Mouse (Mus musculus): ENCODE measurements around the gene Fxr2. TPM values are rescaled to one million over a fixed set of nuclear protein-coding genes. Genes with fewer than 3 reads are reported as not detected.

The Fxr2 gene
- total RNA-seq, 2 experiments from 2014 or later, result 81.8 to 84.9 TPM

DNA sequence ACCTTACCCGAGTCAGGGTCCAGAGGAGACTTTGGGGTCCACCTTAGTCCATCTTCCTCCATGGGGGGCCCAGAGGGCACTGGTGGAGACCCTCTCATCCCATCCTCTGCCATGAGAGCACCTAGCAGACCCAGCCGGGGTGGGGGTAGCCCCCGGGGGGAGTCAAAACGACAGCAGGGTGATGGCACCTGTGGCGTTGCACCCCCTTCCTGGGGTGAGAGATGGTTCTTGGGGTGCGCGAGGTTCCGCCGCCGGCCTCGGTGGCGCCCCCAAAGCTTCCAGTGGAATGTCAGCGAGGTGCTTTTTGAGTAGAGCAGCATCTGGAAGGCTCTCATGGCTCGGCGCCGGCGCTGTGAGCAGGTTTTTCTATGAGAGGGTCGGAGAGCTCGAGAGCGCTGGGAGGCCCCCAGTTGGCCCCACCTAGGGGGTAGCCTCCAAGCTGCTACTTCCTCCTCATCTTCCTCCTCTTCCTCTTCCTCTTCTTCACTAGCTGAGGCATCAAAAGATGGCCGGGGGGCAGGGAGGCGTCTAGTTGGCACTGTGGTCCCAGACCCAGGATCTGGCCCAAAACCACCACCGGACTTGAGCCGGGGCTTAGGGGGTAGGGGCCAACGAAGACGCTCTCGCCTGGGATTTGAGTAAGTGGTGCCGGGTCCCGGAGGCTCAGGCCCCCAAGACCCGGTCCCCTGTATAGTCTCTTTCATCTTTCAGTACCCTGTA, 47.5 kb downstream of the Fxr2 start:
- intact Hi-C loops (cut with DNase I), result loop anchor here (5.0 to 10.0 kb wide), 2 partner anchors 195 to 237 kb away; partner anchors contain the start of gene Tmem95
- no peak for DNase-seq (ENCODE audit: low spot score)

DNA sequence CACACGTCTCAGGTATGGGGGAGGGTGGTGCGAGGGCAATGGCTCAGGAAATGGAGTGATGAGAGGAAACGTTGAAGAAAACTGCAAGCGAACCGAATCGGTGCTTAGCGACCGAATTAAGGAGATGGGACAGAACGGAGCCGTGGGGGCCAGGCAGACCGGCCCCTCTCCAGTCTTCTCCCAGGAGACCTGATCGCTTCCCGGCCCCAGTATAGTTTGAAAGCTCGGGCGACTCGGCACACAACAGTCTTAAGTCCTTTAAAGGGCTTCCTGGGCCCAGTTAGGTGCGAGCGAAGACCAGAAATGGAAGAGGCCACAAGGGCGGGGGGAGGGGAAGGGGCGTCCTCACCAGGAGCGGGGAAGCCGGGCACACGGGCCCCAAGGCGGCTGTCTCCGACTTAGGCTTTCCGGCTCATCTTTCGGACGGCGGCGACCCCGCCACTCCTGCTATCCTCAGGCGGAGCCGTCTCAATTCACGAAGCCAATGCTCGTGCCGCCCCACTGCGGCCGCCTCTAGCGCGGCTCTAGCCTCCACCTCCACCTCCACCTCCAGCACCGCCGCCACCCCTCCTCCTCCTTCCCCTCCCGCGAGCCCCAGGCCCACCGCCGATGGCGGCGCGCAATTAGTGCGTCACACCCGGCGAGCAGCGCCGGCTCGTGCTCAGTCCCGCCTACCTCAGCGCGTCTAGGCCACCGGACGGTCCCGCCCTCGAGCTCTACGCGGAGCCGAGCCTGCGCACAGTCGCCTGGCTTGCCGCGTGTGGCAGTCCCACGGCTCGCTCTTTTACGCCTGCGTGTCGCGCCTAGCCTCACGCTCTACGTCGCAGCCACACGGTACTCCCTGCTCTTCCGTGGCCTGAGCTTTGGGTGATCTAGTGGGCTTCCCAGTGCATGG, 48.8 kb downstream of the Fxr2 start, which contains the start of gene Senp3:
Gene Senp3, minus strand, starts transcription at position 771 of the 895 bp plus-strand sequence.
- DNase-seq (ENCODE audit: low spot score), result peak; percentile 95
- intact Hi-C loops (cut with DNase I), result loop anchor here (1.0 to 10.0 kb wide), 4 partner anchors 35 to 236 kb away; partner anchors contain the start of gene Tmem95

DNA sequence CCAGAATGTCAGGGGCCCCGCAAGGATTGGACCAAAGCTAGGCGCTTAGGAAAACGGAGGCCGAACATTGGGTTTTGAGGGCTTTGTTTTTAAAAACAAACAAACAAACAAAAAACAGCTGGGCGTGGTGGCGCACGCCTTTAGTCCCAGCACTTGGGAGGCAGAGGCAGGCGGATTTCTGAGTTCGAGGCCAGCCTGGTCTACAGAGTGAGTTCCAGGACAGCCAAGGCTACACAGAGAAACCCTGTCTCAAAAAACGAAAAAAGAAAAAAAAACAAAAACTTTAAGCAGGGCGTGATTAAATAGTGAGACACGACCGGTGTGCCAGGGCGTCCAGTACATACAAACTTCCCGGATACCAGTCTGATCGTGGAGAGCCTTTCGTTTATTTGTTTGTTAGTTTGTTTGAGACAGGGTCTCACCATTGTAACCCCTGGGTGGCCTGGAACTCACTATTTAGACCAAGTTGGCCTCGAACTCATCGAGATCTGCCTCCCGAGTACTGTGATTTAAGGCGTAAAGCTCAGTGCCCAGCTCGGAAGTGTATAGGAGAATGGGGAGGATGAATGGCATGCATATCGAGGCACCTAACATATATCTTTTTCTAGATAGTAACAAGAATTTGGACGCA, 49.5 kb downstream of the Fxr2 start:
- intact Hi-C loops (cut with DNase I), result loop anchor here (1.0 to 10.0 kb wide), 4 partner anchors 34 to 235 kb away; partner anchors contain the start of gene Tmem95
- DNase-seq (ENCODE audit: low spot score), result no peak

DNA sequence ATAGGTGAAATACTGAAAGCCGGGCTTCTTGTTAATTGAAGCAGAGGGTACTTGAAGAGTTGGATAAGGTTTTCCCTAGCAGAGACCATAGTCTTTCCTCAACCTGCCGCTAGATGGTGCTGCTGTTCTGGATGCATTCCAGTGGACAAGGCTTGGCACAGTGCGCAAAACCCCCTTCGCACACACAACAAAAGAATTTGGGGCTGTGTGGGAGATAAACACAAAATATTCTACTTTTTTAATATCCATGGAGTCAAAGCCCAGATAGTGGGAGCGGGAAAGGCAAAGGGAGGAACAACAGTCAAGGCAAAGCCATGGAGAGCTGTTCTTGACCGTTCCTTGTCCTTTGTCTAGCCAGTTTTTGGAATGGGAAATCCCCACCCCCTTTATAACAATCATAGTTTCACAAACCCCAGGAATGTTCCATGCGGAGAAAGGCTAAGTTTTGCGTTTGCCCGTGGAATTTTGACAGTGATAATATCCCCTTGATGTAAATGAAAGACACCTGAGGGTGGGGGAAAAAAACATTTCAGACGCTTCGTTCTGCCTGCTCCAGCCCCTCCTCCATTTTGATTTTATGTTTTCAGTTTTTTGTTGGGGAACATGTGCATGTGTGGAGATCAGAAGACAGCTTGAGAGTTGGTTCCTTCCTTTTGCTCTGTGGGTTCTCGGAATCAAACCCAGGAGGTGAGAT, 50.2 kb downstream of the Fxr2 start:
- intact Hi-C loops (cut with DNase I), result loop anchor here (1.0 to 10.0 kb wide), 4 partner anchors 34 to 234 kb away; partner anchors contain the start of gene Tmem95
- DNase-seq (ENCODE audit: low spot score), result peak; percentile 61

DNA sequence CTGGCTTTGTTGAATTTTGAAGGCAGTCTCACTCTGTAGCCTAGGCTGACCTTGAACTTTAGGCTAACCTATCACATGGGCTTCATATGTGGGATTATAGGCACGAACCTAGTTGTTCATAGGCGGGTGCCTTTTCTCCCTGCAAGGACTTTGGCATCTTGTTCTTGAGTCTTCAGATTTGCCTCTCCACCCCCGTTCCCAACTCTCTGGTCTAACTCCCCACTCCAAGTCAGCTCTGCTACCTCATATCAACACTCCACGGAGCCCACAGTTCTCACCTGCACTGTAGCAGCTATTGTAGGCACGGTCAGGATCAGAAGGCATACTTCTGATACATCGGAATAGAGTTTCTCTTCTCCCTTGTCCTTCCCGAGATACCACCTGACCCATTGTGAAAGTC, 50.8 kb downstream of the Fxr2 start:
- no peak for DNase-seq (ENCODE audit: low spot score)
- intact Hi-C loops (cut with DNase I), result loop anchor here (2.0 to 10.0 kb wide), 3 partner anchors 33 to 234 kb away; partner anchors contain the start of gene Tmem95

DNA sequence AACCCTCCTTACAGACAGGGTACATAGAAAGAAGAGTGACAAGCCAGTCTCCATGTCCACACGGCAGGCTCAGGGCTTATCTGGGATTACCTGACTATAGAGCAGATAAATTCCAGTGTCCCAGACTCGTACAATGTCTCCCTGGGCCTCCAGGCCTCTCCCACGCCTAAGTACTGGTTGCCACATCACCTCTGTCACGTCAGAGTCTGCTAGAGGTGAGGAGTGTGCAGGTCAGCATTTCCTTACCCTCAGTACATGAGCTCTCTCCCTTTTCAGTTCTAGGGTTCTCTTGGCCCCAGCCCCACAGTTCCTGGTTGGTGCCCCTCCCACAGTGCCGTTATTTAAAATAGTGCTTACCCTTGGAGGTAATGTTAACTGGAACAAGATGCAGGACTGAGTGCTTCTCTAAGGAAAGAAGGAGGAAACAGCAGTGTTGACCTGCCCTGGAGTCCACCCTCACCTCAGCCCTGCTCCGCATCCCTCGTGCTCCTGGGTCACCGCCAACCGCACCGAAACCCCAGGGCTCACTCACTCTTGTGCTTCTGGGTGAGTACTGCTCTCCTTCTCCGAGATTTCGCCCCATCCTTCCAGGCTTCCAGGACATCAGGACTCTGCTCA, 51.4 kb downstream of the Fxr2 start:
- DNase-seq (ENCODE audit: low spot score), result no peak
- intact Hi-C loops (cut with DNase I), result loop anchor here (5.0 to 10.0 kb wide), 2 partner anchors 191 to 233 kb away; partner anchors contain the start of gene Tmem95

DNA sequence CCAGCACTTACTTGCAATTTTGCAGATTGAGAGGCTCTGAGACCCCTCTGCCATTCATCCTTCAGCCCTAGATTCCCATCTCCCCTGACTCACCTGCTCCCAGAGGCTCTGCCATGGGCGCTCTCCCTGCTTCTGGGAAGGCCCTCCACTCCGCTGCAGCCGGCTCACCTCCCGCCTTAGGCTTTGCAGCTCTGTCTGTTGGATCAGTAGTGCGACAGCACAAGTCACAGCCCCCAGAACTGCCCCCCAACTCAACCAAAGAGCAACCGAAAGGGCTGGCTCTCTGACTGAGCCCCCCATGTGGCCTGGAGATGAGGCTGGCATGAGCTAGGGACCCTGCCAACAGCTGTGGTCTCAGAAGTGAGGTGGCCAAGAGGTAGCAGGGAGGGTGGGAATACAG, 52.1 kb downstream of the Fxr2 start:
- intact Hi-C loops (cut with DNase I), result loop anchor here (5.0 to 10.0 kb wide), 2 partner anchors 190 to 232 kb away; partner anchors contain the start of gene Tmem95
- DNase-seq (ENCODE audit: low spot score), result no peak

DNA sequence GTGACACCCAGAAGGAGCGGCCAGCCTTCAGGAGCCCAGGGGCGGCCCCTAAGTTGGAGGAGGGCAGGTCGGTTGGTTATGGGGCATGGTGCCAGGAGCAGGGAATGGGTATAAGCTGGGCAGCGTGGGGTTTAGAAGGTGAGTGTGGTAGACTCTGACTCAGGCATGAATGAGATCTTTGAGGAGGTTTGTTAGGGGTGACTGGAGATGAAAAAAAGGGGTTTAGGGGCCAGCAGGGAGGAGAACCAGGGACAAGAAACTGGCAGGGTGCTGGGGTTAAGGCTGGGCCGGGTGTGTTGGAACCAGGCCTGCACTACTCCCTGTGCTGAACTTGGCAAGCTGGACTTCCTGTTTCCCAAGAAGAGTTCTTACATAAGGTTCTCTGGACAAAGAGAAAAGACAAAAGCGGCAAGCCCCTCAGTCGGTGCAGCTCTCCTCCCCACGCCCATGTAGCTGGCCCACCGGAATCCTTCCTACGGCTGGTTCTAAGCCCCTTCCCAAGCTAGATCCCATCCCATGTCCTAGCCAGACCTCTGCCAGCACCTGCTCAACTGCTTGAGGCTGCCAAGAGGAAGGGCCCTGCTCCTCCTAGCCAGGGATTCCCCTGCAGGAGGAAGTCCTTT, 52.8 kb downstream of the Fxr2 start, which contains the start of gene Tnfsf13:
Gene Tnfsf13, minus strand, starts transcription at position 259 of the 623 bp plus-strand sequence.
- DNase-seq (ENCODE audit: low spot score), result peak; percentile 87
- intact Hi-C loops (cut with DNase I), result loop anchor here (10.0 kb wide), 1 partner anchor 189 kb away; the partner anchor contains the start of gene Tmem95

DNA sequence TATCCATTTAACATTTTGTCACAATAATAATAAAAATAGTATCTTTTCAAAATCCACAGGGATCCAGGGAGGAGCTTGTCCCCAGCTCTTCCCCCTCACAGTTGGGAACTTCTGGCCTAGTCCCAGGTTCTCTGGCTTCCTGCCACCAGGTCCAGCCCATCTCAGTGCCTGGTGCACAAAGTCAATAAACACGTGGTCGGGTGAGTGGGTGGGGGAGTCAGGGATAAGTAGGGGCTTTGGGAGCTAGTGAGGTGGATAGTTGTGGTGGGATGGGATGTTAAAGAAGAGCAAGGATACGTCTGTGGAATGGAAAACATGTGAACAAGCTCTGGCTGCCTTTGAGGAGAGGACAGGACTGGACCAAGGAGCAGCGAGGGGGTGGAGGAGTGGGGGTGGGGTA, 53.6 kb downstream of the Fxr2 start:
- peak; percentile 81 for DNase-seq (ENCODE audit: low spot score)
- intact Hi-C loops (cut with DNase I), result loop anchor here (10.0 kb wide), 1 partner anchor 188 kb away; the partner anchor contains the start of gene Tmem95

DNA sequence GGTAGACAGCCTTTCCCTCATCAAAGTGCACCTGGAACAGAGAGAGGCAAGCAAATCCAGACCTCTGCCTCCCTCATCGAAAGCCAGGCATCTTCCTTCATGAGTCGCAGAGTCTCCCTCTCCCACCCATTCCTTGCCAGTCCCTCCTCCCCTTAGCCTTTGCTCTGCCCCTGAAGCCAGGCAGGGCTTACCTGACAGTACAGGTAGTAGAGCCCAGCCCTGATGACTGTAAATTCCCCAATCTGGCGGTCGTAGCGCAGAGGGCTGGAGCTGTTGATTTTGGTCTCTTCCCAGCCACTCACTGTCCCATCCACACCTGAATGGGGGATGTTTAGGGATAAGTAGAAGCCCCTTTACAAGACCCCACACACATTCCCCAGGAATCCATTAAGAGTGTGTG, 54.3 kb downstream of the Fxr2 start:
- intact Hi-C loops (cut with DNase I), result loop anchor here (10.0 kb wide), 1 partner anchor 188 kb away; the partner anchor contains the start of gene Tmem95
- DNase-seq (ENCODE audit: low spot score), result no peak

DNA sequence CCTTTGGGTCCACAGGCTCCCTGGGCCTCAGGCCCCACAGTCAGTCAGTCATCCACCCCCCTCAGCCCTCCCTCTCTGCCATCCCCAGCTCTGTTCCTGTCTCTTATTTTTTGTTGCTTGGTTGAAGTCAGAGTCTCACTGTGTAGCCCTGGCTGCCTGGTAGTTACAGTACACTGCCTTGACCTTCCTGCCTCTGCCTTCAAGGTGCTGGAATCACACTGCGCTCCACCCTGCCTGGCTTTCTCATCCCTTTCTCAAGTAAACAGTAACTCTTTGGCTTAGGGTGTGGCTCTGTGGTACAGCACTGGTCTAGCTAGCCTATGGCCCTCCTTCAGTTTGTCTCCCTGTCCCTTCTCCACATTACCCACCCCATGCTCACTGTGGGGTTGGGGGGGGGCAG, 57.1 kb downstream of the Fxr2 start:
- no peak for DNase-seq (ENCODE audit: low spot score)
- intact Hi-C loops (cut with DNase I), result loop anchor here (10.0 kb wide), 1 partner anchor 185 kb away; the partner anchor contains the start of gene Tmem95

DNA sequence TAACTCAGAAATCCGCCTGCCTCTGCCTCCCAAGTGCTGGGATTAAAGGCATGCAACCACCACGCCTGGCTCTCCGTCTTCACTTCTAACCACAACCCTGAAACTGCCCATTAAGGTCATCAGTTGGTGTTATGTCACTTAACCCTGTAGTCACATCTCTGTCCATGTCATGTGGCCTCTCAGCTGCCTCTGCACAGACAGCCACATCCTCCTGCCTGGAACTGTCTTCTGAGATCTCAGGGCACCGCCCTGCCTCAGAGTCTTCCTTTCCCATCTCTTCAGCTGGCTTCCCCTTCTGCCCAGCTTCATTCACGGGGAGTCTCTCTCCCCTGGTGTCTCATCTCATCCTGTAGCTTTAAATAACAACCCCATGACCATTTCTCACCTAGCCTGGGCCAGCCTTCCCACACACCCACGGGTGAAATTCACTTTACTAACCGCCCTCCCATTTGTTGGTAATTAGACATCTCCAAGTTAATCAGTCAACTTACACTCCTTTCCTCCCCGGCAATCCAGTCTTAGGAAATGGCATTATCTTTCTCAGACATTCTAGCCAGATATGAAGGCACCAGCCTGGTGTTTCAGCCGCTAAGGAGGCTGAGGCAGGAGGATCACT, 59.5 kb downstream of the Fxr2 start:
- DNase-seq (ENCODE audit: low spot score), result no peak
- intact Hi-C loops (cut with DNase I), result no loop called here

DNA sequence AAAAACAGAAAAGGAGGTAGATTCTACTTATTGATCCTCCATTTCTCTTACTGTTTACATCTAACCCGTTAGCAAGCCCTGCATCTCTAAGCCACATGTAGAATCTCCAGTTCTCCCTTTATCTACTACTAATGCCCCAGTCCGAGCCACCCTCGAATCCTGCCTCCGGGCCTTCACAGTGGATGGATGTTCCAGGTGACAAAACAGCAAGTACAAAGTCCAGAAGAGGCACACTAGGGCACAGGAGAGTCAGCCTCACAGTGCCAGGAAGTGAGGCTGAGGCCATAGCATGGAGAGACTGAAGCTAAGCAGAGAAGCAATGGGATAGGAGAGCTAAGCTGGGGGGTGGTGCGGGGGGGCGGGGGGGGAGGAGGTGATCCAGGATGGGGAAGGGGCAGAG, 60.1 kb downstream of the Fxr2 start:
- DNase-seq (ENCODE audit: low spot score), result no peak
- intact Hi-C loops (cut with DNase I), result no loop called here

DNA sequence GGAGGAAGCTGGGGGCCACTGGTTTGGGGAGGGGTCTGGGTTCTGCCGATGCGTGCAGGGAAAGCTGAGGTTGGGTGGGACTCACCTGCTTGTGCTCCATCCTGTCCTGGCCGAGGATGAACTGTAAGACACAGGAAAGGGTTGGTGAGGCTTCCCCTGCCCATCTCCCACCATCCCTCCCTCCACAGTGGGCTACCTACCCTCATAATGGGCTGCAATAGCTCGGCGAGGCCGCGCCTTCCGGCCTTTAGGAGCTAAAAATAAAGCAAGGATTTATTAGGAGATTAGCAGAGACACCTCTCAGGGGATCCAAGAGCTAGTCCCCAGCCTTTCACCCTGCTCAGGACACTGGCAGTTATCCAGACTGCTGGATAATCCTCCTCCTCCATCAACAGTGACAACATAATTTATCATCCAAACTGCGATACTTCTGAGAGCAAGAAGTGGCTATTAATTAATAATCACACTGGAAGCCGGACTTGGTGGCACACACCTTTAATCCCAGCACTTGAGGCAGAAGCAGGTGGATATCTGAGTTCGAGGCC, 60.7 kb downstream of the Fxr2 start:
- DNase-seq (ENCODE audit: low spot score), result no peak

DNA sequence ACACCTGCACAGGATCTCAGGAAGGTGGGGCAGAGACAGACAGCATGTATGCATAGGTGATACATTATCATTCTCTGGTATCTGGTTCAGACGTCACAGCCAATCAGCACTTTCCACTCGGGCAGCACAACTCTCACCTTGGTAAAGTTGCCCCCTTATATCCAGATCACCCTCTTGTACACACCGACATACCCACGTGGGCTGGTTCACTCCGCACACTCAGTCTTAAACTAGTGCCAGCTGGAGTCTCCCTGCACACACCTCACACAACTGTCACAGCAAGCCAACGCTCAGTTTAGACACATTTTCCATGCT, 62.2 kb downstream of the Fxr2 start:
- intact Hi-C loops (cut with DNase I), result loop anchor here (5.0 kb wide), 1 partner anchor 102 kb away; the partner anchor contains the start of gene Chrnb1
- DNase-seq (ENCODE audit: low spot score), result no peak

More for the DNA sequence above, 60.7 kb downstream of the Fxr2 start:
- intact Hi-C loops (cut with DNase I), result no loop called here

DNA sequence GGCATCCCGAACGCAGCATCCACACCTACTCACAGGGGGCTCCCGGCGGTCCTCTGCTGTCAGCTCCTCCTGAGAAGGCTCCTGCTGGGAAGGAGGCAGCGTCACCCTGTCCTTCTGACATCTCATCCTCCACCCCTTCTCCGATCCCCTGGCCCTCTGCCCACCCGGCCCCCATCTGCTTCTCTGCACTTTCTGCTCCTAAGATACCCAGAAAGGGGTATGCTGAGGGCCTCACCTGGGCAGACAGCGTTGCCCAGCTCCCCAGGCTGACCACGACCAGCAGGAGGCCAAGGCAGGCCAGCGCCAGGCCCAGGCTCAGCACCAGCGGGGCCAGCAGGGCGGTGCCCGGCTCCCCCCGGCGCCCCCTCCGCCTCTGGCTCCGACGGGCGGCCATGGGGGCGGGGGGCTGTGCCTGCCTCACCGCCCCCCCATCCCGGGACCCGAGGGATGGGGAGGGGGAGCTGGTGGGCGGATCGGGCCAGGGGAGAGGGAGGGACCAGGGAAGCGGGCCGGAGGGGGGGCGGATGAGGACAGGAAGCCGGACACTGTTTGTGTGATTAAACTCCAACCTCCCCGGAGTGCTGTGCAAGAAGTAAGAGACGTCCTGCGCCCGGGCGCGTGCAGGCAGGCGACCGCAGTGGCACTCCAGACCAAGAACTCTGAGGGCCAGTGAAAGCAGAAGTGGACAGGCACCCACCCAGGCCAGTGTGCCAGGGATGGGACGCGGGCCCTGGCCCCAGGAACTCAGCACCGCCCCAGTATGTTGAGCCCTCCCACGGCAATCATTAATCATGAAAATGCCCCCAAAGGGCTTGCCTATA, 62.8 kb downstream of the Fxr2 start, which contains the start of the genes Tnfsf12 and Tnfsfm13:
Gene Tnfsf12, minus strand, starts transcription at position 489 of the 821 bp plus-strand sequence.
Gene Tnfsfm13, minus strand, starts transcription at position 738 of the 821 bp plus-strand sequence.
- intact Hi-C loops (cut with DNase I), result loop anchor here (5.0 kb wide), 1 partner anchor 102 kb away; the partner anchor contains the start of gene Chrnb1
- DNase-seq (ENCODE audit: low spot score), result peak; percentile 85

Measured in heart, postnatal 25 days (tissue).